Mouse (Mus musculus): Measurements from ENCODE around the gene Pcyt1b.

Gene Pcyt1b

DNA sequence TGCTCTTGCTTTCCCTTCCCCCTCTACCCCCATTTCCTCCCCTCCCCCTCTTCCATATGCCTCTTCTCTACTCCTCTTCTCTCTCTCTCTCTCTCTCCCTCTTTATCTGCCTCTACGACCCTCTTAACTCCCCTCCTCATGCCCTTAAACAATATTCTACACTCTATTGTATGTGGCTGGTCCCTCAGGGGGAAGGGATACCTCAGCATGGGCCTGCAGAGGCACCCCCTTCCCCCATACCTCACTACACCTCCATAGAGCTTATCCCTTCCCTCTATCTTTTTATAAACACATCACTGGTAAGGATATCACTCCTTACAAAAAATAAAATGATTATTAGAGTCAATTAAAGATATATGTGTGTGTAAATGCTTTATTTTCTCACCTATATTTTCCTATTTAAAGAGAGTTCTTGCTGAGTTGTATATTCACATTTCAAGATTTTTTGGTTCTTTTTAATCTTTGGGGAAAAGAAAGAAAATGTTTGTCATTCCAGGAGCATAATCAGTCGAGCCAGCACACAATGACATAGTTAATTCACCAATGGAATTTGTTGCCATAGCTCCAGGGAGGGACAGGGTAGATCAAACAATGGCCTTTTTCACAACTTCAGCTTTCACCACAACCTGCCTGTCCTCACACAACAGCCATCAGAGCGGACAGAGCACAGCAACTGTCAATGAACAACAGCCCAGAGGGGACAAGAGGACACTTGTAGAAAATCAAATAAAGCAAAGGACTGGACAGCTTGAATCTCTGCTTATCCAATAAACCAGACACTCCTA lies at the start of gene Pcyt1b:
Pcyt1b (plus strand) TSS at position 646 of the 785 bp plus-strand sequence.
- in situ Hi-C loops (cut with MboI) = no loop called here

DNA sequence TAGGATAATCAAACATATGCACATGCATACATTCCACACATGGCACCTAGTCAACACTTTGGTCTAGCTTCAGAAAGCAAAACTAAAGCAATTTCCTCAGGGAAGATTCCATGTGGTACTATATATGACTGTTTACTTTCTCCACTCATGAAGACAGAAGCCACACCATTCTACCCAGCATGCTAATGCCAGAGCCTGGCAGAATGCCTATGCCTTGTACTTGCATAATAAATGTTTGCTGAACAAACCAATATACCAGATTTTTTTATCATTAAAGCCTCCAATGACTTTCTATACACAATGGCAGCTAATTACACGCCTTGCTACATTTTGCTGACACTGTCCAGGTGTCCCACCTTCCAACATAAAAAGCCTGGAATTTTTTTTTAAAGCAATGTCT lies 24.4 kb upstream of the Pcyt1b start:
- in situ Hi-C loops (cut with MboI) = no loop called here

DNA sequence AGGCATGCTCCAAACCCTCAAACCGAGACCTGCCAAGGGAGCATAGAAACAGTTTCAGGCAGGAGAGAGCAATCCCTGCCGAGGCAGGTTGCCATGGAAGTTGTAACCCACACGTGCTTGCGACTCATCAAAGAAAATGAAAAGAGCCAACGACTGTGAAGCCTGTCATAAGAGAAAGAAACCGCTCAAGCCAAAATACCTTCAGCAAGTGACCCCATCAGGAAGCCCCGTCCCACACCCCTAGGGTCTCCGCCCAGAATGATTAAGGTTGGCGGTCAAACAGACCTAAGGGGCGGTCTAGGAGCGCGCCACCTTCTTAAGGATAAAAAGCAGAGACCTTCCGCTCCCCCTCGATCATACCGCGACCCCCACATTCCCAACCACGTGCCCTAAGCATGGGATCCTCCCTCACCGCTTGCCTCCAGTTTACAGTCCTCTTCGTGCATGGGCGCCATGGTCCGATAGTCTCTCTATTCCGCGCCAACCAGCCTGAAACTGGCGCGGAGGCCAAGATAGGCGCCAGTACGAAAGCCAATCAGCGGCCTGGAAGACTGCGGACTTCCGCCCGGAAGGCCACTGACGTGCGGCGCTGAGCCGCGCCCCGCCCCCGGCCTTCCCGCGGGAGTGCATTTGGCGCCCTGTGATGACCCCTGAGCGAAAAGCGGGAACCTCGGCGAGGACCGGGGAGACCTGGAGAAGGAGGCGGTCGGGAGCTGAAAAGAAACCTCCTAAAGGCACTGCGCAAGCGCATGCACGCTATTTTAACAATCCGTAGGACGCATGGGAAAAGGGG lies 22.8 kb upstream of the Pcyt1b start, which contains the start of gene Pola1:
Pola1 (minus strand) TSS at position 499 of the 793 bp plus-strand sequence.
- in situ Hi-C loops (cut with MboI) = no loop called here

- in situ Hi-C loops (cut with MboI) = no loop called here
Observed at GRCm38 (mm10) chrX:93634861-93635375, 19.7 kb upstream of the Pcyt1b start.

GRCm38 (mm10) chrX:93643600-93643999 lies 11.1 kb upstream of the Pcyt1b start:
- in situ Hi-C loops (cut with MboI) = no loop called here

- in situ Hi-C loops (cut with MboI) = no loop called here
Observed at GRCm38 (mm10) chrX:93644022-93644421, 10.6 kb upstream of the Pcyt1b start.

DNA sequence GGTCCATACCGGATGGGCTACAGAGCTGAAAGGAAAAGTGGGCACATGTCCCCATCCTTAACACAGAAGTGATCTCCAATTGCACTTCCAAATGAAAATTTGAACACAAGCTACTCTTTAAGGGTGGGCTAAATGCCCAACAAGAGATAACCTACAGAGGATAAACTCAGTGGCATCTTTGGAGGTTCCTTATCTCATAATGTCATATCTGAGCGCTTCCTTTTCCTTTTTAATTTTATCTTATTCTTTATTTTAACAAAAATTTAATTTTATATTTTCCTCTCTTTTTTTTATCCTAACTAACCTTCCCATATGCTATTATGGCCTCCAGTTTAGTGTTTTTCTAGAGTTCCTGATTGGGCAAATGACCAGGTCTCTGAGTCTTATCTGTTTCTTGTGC lies 3.9 kb upstream of the Pcyt1b start:
- in situ Hi-C loops (cut with MboI) = no loop called here

DNA sequence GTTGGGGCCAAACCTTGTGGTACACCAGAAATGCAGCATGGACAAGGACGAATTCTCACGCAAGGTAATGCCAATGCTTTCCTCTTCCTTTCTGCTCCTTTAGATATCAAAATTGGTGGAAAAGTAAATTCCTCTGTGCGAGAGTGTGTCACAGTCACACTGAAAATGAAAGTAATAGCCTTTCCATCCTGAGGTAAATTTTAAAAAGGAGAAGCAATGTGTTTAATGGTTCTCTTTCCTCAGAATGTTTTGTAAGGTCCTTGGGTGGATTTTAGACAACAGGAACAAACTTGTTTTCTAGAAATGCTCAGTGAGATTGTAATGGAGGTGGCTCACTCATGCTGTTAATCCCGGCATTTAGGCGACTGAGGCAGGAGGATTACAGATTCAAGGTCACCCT lies 490 bp downstream of the Pcyt1b start:
- in situ Hi-C loops (cut with MboI) = no loop called here

GRCm38 (mm10) chrX:93663919-93664586 lies 9.4 kb downstream of the Pcyt1b start:
- in situ Hi-C loops (cut with MboI) = no loop called here

DNA sequence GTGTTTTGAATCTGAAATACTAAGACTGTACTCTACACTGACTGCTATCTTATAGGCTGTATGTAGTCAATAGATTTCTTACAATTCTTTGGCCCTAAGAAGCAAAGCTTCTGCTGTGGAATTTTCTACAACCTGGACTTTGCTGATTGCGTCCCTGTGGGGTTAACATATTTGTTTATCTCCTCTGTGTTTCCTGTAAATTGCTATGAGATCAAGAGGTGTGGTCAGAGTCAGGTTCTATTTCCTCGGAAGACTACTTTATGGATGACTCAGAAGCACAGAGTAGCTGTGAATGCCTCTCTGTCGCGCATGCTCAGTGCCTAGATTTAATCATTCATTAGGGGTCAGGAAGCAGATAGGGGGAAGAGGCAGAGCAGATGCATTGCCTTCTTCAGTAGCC lies 10.1 kb downstream of the Pcyt1b start:
- in situ Hi-C loops (cut with MboI) = no loop called here

DNA sequence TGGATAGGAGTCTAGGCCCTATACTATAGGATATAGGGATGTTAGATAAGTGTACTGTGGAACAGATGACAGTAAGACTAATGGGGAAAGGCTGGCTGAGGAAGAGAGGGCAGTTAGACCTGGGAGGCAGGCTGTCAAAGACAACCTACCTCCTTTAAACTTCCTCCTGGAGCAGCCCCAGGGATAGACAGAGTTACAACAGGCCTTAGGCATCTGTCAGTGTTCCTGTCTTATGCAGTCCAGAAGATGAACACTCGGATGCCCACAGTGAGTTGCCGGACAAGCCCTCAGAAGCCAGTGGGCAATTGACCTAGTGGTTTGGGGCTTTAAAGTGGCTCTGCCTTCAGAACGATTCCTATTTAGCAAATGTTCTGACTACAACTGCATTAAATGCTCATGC lies 19.8 kb downstream of the Pcyt1b start:
- in situ Hi-C loops (cut with MboI) = no loop called here

DNA sequence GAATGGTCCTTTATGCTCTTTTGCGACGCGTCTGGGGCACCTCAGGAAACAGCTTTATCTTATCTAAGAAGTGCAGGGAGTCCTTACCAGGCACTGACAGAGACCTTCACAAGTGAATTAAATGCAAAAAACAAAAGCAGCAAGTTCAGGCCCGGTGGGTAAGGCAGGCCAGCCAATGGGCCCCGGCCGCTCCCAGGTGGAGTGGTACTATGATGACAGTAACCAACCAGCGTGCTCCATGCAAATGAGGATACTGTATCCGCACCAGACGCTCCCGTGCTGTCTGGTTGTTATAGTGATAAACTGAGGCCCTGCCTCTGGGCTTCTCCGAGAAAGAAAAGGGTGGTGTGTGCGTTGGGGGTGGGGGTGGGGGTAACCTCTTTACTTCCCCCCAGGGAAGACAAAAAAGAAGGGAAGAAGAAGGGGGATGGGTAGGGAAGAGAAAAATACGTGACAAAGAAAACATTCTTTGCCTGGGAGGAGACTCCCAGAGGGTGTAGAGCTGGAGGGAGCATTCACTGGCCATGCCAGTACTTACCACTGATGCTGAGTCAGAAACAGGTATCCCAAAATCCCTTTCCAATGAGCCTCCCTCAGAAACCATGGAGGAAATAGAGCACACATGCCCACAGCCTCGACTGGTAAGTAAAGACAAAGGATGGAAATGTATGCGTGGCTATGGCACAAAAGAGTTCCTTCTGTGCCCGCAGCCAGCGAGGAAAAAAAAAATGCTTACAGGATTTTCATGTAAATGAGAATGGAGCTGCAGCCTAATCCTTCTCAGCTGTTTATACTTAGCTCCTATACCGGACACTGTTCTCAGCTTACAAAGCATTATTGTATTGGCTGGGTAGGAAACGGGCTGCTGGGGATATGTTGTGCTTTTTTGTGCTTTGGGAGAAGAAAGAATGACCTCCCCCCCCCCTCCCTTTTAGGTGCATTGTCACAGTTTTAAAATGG lies 20.5 kb downstream of the Pcyt1b start:
- in situ Hi-C loops (cut with MboI) = no loop called here

DNA sequence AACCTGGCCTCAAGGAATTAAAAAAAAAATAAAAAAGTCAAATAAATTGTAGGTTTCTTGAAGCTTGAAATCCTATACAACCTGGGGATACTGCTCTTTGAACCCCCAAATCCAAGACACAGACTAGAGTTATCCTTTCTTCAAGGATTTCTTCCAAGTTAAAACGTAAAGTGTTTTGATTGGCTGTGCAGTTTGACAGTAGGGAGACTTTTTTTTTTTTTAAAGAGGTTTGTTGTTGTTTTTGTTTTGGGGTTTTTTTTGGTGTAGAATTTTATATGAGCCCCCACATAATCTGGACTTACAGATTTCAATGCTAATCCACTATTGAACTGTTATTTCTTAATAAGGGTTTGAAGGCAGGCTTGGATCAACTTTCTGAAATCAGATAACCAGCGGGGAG lies 21.6 kb downstream of the Pcyt1b start:
- in situ Hi-C loops (cut with MboI) = no loop called here

DNA sequence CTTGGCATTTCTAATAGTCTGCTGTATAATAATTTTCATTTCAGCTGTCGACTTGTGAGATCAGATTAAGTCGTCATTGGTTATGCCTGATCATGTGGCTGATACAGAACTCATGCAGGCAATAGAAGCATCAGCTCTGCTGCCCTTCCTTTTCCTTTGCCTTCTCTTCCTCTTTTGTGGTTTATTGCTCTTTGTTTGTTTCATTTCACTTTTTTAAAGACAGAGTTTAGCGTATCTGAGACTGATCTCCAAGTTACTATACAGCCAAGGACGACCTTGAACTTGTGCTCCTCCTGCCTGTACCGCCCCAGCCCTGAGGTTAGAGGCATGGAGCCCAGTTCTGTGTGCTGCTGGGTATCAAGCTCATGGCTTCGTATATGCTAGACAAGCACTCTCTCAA lies 34.6 kb downstream of the Pcyt1b start:
- in situ Hi-C loops (cut with MboI) = no loop called here

DNA sequence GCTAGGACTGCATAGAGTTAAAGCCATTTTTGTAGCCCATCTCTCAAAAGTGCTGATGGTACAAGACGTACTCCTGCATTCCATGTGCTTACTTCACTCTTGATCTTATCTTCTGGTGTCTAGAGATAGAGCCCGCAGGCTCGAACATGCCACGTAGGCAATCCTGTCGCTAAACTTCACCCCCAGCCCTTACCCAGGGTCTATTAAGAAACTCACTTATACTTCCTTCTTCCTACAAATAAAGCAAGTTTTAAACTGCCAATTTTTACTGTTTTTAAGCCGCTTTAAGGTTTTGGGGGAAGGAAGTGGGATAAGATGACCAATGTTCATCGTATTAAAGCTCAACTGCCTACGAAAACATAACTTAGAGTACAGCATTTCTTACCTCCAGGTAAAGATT lies 36.0 kb downstream of the Pcyt1b start:
- in situ Hi-C loops (cut with MboI) = no loop called here

DNA sequence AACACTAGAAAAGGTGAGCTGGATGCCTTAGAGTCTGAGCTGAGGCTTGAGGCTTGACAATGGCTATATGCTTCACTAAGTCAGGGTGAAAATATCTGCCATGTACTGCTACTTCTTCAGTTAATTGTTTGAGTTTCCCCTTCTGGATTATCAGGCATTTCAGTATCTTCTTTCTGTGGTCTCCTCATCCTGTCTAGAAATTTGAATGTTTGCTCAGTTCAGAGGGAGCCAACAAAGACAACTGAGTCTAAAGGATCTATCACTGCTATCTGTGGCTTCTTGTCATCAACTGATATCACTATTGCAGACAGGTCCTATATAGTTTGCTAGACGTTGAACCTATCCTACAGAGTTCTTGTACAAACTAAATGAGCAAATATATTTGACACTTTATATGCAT lies 42.9 kb downstream of the Pcyt1b start:
- in situ Hi-C loops (cut with MboI) = no loop called here

DNA sequence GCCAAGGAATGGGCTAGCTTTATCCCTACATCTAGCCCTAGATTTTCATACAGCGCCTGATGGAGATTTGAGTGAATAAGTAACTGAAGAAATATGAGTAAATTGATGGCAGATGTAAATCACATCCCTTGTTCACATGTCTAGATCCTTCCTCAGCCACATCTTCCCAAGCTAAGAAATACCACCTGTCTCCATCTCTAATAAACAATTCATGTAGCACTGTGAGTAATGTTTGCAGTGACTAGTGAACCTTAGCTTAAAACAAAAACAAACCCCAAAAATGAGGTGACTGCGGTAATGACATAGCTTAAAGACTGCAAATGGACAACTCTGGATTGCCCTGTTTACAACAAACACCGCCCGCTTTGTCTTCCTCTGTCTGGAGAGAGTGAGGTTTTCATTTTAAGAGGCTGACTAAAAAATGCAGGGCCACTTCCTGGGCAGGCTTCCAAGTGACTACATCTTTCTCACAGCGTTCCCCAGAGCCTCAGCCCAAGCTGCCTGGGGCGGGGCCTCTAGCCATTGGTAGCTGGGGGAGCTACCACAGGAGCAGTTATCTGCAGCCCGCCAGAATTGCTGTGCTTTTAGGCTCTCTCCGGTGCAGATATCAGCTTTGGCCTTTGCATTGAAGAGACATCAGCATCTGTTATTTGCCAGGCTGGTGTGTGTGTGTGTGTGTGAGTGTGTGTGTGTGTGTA lies 46.0 kb downstream of the Pcyt1b start:
- in situ Hi-C loops (cut with MboI) = no loop called here

GRCm38 (mm10) chrX:93712566-93712965 lies 57.9 kb downstream of the Pcyt1b start:
- in situ Hi-C loops (cut with MboI) = no loop called here

DNA sequence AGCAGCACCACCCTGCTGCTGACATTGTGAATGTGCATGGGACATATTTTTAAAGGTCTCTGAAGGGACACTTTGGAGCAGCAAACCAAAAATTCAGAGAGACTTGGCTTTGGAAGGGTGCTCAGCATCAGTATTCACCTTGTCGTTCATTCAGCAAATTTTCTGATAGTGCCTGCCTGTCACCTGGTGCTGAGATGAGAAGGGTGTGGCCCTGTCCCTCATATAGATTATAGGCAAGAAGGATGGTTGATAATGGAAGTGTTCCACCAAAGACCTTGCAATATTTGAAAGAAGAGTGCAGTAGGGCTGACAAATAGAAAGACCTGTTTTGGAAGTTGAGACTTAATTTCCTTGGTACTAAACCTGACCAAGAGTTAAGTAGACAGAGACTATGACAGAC lies 74.9 kb downstream of the Pcyt1b start:
- in situ Hi-C loops (cut with MboI) = no loop called here

DNA sequence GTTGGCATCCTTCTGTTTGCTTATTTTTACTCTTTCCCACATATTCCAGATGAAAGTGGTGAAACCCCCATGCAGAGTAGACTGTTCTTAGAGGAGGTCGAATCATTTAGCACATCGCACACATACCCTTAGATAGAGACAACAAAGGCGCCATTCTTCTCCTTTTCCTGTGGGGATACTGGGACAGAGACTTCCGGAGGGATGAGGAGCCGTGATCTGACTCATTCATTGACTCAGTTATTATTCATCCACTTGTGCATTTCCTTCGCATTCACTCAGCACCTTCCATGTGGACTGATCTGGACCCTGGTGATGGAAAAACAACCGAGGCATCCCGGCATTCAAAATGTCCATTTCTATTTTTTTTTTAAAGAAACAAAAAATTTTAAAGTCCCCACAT lies 76.2 kb downstream of the Pcyt1b start:
- in situ Hi-C loops (cut with MboI) = no loop called here

GRCm38 (mm10) chrX:93732407-93732806 lies 77.7 kb downstream of the Pcyt1b start:
- in situ Hi-C loops (cut with MboI) = no loop called here

Measured in mature B cell (primary cell).